Mouse (Mus musculus) lung, adult 2 months (tissue): ENCODE data around the gene Cdh4. TPM values are rescaled to one million over a fixed set of nuclear protein-coding genes. Genes with fewer than 3 reads are reported as not detected.

Experiments
- DNase-seq: peaks from one replicate; pipeline ENCODE4 v3.0.0; 2022
- H3K4me1 ChIP-seq: fragments of 200-500 bp; 2 replicates; pipeline ENCODE4 v1.6.1; 2011; ENCODE audit warnings: low read length; ENCODE audit not compliant: control insufficient read depth, insufficient read depth
- H3K4me3 ChIP-seq: fragments of 200-500 bp; replicated peaks from 2 replicates; pipeline ENCODE3; 2011; ENCODE audit warnings: low read depth, mild to moderate bottlenecking, control low read depth, low read length; ENCODE audit errors: extremely low read depth
- CTCF ChIP-seq: fragments of 200-500 bp; IDR thresholded peaks from 2 replicates; pipeline ENCODE4 v1.5.1; 2011; ENCODE audit warnings: mild to moderate bottlenecking, low read length, control low read depth; ENCODE audit not compliant: insufficient read depth
- POLR2A ChIP-seq: fragments of 200-500 bp; IDR thresholded peaks from 2 replicates; pipeline ENCODE4 v1.6.1; 2011; ENCODE audit warnings: low read depth, mild to moderate bottlenecking, control low read depth, low read length, borderline replicate concordance; ENCODE audit errors: extremely low read depth
- WGBS: fragments of 180-500 bp; shearing (Covaris S2); methylation state at CpG from one replicate; pipeline ENCODE4 v1.1.7; 2018; 5-methylcytosine and 5-hydroxymethylcytosine counted together
- polyA plus RNA-seq: library from polyadenylated mRNA; depleted of rRNA; stranded (reverse); fragments of >200 nt; gene quantifications from 2 replicates; pipeline ENCODE4 v1.2.3, GENCODE M21; 2012

Cdh4 gene
- polyA plus RNA-seq, 1 experiment = 2.0 TPM

DNA sequence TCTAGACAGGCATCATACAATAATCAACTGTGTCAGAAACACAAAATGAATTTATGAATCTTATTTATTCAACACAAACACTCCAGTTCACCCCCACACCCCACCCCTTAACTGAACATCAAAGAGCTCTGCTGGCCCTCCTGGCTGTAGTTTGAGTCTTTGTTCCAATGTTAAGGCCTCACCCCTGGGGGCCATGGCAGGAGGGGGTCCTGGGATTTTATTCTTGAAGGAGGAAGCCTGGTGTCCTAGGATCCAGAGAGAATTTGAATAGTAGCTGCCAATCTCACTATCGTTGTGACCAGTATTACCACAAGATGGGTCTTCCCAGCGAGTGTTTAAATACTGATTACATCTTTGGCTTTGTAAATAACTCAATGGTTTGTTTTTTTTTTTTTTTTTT lies 94.5 kb downstream of the Cdh4 start:
- TF ChIP-seq CTCF (no peak), POLR2A (no peak)
- DNase-seq = no peak
- no peak overlapping the region for H3K4me3 ChIP-seq
- 39% methylated on average over 2 of the region's 2 CpGs for WGBS
- H3K4me1 ChIP-seq = no peaks in the 10 kb centered on the region

DNA sequence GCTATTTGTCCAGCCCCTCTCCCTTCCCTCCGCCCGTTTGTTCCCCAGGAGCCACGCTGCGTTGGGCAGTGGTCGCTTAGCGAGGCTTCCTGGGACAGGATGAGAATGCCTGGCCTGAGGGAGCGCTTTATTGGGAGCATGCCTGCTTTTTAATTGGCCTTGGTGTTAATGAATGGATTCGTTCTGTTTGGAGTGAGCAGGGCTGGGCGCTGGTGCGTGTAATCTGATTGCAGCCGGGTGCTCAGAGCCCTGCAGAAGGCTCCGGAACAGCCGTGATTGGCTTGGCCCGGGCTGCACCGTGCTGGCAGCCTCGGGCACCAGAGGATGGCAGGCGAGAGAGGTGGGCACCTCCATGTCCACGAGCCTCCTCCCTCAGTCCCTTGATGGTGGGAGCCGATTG lies 95.2 kb downstream of the Cdh4 start:
- Histone ChIP-seq H3K4me1 (no peaks in the 10 kb centered on the region), H3K4me3 (no peak overlapping the region)
- TF ChIP-seq CTCF (no peak), POLR2A (no peak)
- no peak for DNase-seq
- WGBS = 16% methylated on average over 19 of the region's 19 CpGs

DNA sequence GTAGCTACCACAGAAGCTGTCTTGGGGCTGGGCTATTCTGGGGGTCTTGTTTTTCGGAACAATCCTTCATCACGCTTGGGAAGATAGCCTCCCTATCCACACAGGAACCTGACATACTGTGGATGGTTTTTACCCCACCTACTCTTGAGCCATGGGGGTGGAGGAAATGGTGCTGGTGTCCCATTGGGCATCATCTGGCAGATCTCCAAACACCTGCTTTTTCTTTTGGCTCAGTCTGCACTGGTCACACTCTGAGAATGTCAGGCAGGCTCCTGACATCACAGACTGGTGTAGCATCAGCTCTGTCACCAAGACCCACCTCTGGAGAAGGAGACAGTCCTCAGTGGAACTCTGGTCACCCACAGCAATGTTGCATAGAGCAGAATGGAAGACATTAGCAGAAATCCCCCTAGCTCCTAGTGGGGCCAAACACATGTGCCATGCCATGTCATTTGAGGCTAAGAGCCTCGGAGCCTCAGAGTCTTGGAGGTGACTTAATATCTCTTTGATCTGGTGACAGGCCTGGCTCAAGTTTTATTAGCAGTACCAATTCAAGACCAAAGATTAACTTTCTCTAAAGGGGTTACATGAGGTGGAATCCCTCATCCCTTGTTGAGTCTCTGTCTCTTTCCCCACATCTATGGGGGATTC lies 95.7 kb downstream of the Cdh4 start:
- no peak for DNase-seq
- H3K4me3 ChIP-seq = no peak overlapping the region
- TF ChIP-seq POLR2A = no peak
- no peak for TF ChIP-seq CTCF
- H3K4me1 ChIP-seq = no peaks in the 10 kb centered on the region
- WGBS = 50% methylated on average over 3 of the region's 3 CpGs

DNA sequence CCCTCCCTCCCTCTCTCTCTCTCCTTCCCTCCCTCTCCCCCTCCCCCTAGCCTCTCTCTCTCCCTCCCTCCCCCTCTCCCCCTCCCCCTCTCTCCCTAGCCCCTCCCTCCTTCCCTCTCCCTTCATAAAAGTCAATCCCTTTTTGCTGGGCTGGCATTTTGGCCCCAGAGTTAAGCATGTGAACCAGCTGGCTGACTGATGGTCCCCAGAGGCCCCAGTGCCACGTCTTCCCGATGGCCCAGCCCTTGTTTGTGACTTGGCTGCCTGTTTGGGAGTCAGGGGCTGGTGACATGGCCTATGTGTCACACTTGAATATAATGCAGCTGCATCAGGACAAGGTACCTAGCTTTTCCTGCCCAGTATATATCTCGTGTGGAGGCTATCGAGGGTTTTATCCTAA lies 96.3 kb downstream of the Cdh4 start:
- no peak for DNase-seq
- Histone ChIP-seq H3K4me3 (no peak overlapping the region), H3K4me1 (no peaks in the 10 kb centered on the region)
- whole genome bisulfite sequencing = 59% methylated on average over 4 of the region's 4 CpGs
- TF ChIP-seq POLR2A (no peak), CTCF (no peak)

DNA sequence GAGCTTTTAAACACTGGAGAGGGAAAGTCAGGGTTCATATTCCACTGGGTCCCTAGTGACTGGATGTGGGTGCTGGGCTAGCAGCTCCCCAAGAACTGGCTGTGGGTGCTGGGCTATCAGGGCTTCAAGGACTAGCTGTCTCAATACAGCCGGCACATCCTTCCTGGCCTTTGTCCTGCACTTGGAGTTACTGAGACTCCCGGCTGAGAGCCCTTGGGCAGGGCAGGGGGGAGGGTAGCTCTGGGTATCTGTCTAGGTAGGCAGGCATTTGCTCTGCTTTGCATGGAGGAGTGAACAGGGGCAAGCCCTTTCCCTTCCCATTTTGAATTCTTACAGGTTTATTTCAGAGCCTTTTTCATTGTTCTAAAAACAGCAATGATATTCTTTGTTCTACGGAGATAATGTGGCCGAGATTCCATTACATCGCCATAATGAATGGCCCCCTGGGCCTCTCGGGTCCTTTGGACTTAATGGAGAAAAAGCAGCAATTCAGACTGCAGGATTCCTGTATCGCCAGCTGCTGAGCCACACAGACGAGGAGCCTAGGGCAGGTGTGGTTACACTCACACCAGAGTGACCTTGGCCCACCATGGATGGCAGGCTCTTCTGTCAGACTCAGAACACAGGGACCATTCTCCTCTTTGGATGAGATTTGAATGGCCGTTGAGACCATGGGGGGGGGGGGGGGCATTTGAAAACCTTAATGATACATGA lies 97.5 kb downstream of the Cdh4 start:
- Histone ChIP-seq H3K4me1 (no peaks in the 10 kb centered on the region), H3K4me3 (no peak overlapping the region)
- DNase-seq = no peak
- 50% methylated on average over 9 of the region's 9 CpGs for WGBS
- TF ChIP-seq POLR2A (no peak), CTCF (no peak)

DNA sequence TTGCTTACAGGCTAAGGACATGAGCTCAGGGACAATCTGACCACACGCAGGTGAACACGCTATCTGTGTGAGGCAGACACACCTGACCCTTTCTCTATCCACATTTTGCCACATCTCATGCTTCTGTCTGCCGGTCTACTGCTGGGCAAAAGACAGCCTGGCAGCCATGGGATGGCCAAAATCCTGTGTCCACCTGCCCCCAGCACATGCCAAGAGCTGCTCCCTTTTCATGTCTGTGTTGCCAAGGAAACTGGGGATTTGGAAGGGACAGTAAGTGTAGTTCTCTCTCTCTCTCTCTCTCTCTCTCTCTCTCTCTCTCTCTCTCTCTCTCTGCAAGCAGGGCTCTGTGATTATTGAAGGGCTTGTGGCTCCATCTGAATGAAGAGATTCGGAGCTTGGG lies 98.9 kb downstream of the Cdh4 start:
- no peak for TF ChIP-seq POLR2A
- DNase-seq = no peak
- H3K4me1 ChIP-seq = no peaks in the 10 kb centered on the region
- no peak overlapping the region for H3K4me3 ChIP-seq
- WGBS = 96% methylated on average over 4 of the region's 4 CpGs

DNA sequence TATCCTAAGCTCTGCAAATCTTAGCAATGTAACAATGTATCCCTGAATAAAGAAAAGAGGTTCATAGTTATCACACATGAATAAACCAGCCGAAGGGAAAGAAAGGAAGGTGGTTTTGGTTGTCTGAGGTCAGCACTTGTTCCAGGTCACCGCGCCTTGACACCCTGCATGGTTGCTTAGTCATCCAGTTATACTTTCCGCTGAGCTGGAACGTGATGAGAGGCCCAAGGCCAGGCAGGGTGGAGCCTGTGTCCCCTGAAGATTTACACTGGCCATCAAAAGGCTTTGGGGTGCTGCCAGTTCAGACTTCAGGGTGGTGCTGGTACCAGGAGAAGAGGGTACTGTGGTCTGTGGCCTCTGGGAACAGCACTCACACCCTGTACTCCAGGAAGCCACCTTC lies 105.4 kb downstream of the Cdh4 start:
- 78% methylated on average over 5 of the region's 5 CpGs for WGBS
- Histone ChIP-seq H3K4me1 (no peaks in the 10 kb centered on the region), H3K4me3 (no peak overlapping the region)
- TF ChIP-seq POLR2A = no peak
- no peak for TF ChIP-seq CTCF
- DNase-seq = no peak

DNA sequence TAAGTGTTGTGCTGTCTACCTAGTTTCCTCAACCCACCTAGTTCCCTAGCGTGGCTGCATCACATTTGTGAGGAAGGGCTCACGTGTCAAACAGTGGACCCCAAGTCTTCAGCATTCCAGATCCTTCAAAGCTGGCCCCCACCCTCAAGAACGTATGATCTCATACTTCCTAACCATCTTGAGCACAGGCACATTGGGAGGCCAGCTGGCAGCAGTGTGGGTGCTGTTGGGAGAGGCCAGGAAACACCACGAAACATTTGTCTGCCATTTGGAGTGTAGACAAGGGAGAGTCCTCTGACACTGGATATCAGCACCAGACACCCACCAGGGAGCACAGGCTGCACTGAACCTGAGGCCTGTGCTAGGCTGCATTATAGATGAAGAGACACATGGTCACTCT lies 113.7 kb downstream of the Cdh4 start:
- Histone ChIP-seq H3K4me3 (no peak overlapping the region), H3K4me1 (no peaks in the 10 kb centered on the region)
- WGBS = 54% methylated on average over 4 of the region's 4 CpGs
- DNase-seq = no peak
- TF ChIP-seq CTCF (no peak), POLR2A (no peak)

DNA sequence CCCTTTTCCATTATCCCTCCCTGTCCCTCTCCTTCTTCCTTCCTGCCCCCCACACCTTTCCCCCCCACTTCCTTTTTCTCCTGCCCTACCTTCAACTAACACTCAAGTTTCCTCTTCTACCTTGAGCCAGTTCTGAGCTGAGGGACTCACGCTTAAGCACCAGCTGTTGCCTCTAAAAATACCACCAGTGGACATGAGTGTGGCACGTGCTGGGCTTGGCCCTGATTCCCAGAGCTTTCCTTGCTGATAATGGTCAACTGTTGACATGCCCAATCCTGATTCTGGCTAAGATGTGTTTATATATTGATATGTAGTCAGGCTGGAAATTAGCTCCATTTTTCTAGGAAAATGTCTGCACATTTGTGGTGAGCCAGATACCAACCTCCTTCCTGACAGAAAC lies 120.1 kb downstream of the Cdh4 start:
- 45% methylated on average over 2 of the region's 2 CpGs for WGBS
- Histone ChIP-seq H3K4me3 (no peak overlapping the region), H3K4me1 (no peaks in the 10 kb centered on the region)
- TF ChIP-seq POLR2A (no peak), CTCF (no peak)
- DNase-seq = no peak

DNA sequence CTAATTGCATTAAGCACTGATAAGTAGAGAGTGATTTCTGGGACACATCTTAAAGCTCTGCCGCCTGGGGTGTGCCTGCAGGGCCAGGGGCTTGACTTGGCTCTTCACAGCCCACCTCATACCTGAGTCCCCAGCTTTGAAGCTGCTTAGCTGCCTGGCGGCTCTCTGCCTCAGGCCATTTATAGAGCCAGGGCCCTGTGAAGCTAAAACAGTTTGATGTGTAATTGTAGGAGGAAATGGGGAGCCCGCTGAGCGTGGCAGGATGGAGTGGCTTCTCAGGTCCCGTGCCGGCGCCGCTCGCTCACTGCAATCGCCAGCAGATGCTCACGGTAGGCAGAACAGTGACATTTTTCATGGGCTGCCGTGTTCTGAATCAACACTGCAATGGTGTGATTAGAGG lies 123.4 kb downstream of the Cdh4 start:
- 10% methylated on average over 12 of the region's 12 CpGs for WGBS
- no peak for DNase-seq
- Histone ChIP-seq H3K4me3 (no peak overlapping the region), H3K4me1 (no peaks in the 10 kb centered on the region)
- TF ChIP-seq CTCF (no peak), POLR2A (no peak)
